Mouse (Mus musculus): ENCODE data around the gene Katnal1.

Katnal1 gene

GRCm38 (mm10) chr5:148885821-148886609, 43.1 kb downstream of the Katnal1 start:
- in situ Hi-C loops (cut with MboI), result no loop called here

GRCm38 (mm10) chr5:148883671-148884070, 45.4 kb downstream of the Katnal1 start:
- in situ Hi-C loops (cut with MboI), result no loop called here

- in situ Hi-C loops (cut with MboI), result no loop called here
Observed at GRCm38 (mm10) chr5:148879218-148879617, 49.9 kb downstream of the Katnal1 start.

GRCm38 (mm10) chr5:148873116-148873515, 56.0 kb downstream of the Katnal1 start:
- in situ Hi-C loops (cut with MboI), result no loop called here

GRCm38 (mm10) chr5:148869583-148869982, 59.5 kb downstream of the Katnal1 start:
- in situ Hi-C loops (cut with MboI), result no loop called here

- in situ Hi-C loops (cut with MboI), result no loop called here
Observed at GRCm38 (mm10) chr5:148867766-148868165, 61.4 kb downstream of the Katnal1 start.

GRCm38 (mm10) chr5:148867171-148867570, 61.9 kb downstream of the Katnal1 start:
- in situ Hi-C loops (cut with MboI), result no loop called here

- in situ Hi-C loops (cut with MboI), result no loop called here
Observed at GRCm38 (mm10) chr5:148866571-148866970, 62.5 kb downstream of the Katnal1 start.

- in situ Hi-C loops (cut with MboI), result no loop called here
Observed at GRCm38 (mm10) chr5:148863409-148863808, 65.7 kb downstream of the Katnal1 start.

- in situ Hi-C loops (cut with MboI), result no loop called here
Observed at GRCm38 (mm10) chr5:148862853-148863252, 66.3 kb downstream of the Katnal1 start.

- in situ Hi-C loops (cut with MboI), result no loop called here
Observed at GRCm38 (mm10) chr5:148862136-148862535, 67.0 kb downstream of the Katnal1 start.

- in situ Hi-C loops (cut with MboI), result no loop called here
Observed at GRCm38 (mm10) chr5:148857522-148857921, 71.6 kb downstream of the Katnal1 start.

- in situ Hi-C loops (cut with MboI), result no loop called here
Observed at GRCm38 (mm10) chr5:148855047-148855446, 74.1 kb downstream of the Katnal1 start.

GRCm38 (mm10) chr5:148854166-148854565, 75.0 kb downstream of the Katnal1 start:
- in situ Hi-C loops (cut with MboI), result no loop called here

GRCm38 (mm10) chr5:148849516-148849915, 79.6 kb downstream of the Katnal1 start:
- in situ Hi-C loops (cut with MboI), result no loop called here

GRCm38 (mm10) chr5:148847032-148847431, 82.1 kb downstream of the Katnal1 start:
- in situ Hi-C loops (cut with MboI), result no loop called here

GRCm38 (mm10) chr5:148837069-148837468, 92.1 kb downstream of the Katnal1 start:
- in situ Hi-C loops (cut with MboI), result no loop called here

GRCm38 (mm10) chr5:148831596-148832257, 97.4 kb downstream of the Katnal1 start:
- in situ Hi-C loops (cut with MboI), result no loop called here

GRCm38 (mm10) chr5:148831141-148831547, 98.0 kb downstream of the Katnal1 start:
- in situ Hi-C loops (cut with MboI), result no loop called here

GRCm38 (mm10) chr5:148825732-148826131, 103.4 kb downstream of the Katnal1 start:
- in situ Hi-C loops (cut with MboI), result no loop called here

- in situ Hi-C loops (cut with MboI), result no loop called here
Observed at GRCm38 (mm10) chr5:148822772-148823171, 106.3 kb downstream of the Katnal1 start.
